Mouse (Mus musculus) cerebellum, adult 9-10 months (tissue): ENCODE measurements at regions not wholly inside any gene's neighbourhood (a gene's known extent, or its start where the extent isn't known, plus 50 kb on each side); places are given as distances from the start of the nearest gene placed in this dataset.
A peak's percentile ranks its signal among the peaks of the same experiment; 100 is the strongest.

Experiments used
- DNase-seq: peaks from one replicate; pipeline ENCODE4 v3.0.0; 2022

DNA sequence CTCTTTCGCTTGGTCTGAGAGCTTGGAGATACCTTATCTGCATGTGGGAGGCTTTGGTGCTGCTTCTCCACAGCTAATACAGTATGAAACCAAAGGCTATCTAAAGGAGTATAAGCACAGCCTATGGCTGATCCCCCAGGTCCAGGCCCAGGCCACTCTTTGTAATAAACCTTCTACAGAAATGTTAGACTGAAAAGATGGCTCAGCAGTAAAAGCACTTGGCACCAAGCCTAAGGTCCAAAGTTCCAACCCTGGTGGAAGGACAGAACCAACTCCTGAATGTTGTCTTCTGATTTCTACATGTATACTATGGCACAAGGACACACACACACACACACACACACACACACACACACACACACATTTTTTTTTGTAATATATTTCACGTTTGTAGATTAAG is 1397.2 kb upstream of the Cntnap5a start:
- no peak for DNase-seq

DNA sequence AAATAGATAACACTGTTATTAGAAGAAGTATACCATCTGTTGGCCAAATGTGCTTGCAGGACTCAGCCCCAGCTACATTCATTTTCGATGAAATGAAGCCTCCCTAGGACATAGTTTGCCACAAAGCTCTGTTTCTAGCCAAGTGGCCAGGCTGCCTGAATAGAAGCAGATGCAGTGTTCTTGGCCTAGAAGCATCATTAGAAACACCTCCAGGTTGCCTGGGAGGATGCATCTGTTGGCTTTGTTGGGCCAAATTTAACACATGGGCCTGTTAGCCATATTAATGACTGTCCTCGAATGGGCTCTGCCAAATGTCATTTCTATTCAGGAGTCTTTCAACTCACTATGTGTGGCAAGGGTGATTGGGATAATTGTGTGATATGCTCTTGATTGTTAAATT is 1354.0 kb upstream of the Cntnap5a start:
- peak; percentile 97 for DNase-seq

DNA sequence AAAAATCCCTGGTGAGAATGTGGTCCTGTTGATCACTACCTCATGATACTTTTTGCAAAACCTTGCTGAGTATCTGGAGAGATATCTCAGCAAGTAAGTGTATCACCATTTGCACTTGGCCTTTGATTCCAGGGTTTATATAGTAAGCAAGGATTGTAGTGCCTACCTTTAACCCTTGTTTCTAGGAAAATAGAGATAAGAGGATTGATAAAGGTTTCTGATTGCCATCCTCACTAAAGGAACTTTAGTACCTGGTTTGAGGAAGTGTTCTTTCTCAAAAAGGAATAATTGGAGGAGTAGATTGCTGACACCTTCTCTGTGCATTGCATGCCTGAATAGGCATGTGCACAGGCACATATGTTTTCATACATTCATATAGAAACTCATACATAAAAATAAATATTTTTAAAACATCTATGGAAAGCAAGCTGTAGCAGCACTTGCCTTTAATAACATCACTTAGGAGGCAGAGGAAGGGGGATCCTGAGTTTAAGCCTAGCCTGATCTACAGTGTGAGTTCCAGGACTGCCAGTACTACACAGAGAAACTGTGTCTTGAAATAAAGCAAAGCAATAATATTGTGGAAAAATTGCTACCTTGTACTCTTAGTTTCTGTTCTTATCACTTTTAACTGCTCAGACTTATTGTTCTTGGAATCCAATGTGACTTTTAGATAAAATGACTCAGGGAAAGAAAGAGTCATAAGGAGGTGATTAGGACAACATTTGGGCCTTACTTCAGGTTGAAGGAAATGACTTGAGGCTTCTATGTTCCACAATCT is 1326.2 kb upstream of the Cntnap5a start:
- no peak for DNase-seq

DNA sequence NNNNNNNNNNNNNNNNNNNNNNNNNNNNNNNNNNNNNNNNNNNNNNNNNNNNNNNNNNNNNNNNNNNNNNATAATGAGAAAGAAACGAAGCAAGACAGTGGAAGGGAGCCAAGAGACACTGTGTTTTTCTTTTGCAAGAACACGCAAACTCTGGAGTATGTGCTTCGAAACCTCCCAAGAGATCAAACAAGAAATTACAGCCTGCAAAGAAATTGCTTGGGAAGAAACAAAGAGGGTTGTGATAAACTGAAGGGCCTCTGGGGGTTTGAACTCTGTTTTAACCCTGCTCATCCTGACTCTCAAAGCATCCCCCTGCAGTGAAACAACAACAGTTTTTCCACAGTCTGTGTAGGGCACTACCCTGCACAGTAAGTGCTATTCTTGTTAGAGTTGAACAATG is 1292.5 kb upstream of the Cntnap5a start:
- DNase-seq = no peak
